Mouse (Mus musculus) embryonic facial prominence, embryonic 14.5 days (tissue): ENCODE results near the gene Serpinb5. TPM values are rescaled to one million over a fixed set of nuclear protein-coding genes. Genes with fewer than 3 reads are reported as not detected.

Source experiments
- ATAC-seq: fragments of 200-750 bp; cut with Nextera tagmentation; 2 replicates; pipeline ENCODE4 v1.8.0; 2017; ENCODE audit warnings: low read depth, moderate number of reproducible peaks, moderate TSS enrichment
- DNase-seq: peaks from one replicate; pipeline ENCODE4 v3.0.0-alpha.2; 2015; ENCODE audit warnings: low spot score
- H3K27ac ChIP-seq: fragments of 300-500 bp; sonication (generic); replicated peaks from 2 replicates; pipeline ENCODE4 v1.5.1; 2014; ENCODE audit warnings: low read depth, mild to moderate bottlenecking, low read length, moderate library complexity
- H3K27me3 ChIP-seq: fragments of 300-500 bp; sonication (generic); replicated peaks from 2 replicates; pipeline ENCODE4 v1.6.1; 2014; ENCODE audit warnings: low read length; ENCODE audit not compliant: control insufficient read depth, insufficient read depth
- H3K36me3 ChIP-seq: fragments of 300-500 bp; sonication (generic); 2 replicates; pipeline ENCODE4 v1.6.1; 2014; ENCODE audit warnings: low read length, mixed read lengths; ENCODE audit not compliant: control insufficient read depth, insufficient read depth
- H3K4me1 ChIP-seq: fragments of 300-500 bp; sonication (generic); 2 replicates; pipeline ENCODE4 v1.6.1; 2014; ENCODE audit warnings: antibody characterized with exemption, low read length; ENCODE audit not compliant: control insufficient read depth, insufficient read depth
- H3K4me2 ChIP-seq: fragments of 300-500 bp; sonication (generic); 2 replicates; pipeline ENCODE4 v1.6.1; 2014; ENCODE audit warnings: low read depth, mild to moderate bottlenecking, low read length, moderate library complexity, mixed read lengths
- H3K4me3 ChIP-seq: fragments of 300-500 bp; sonication (generic); 2 replicates; pipeline ENCODE4 v1.5.1; 2014; ENCODE audit warnings: low read depth, mild to moderate bottlenecking, low read length
- H3K9ac ChIP-seq: fragments of 300-500 bp; sonication (generic); 2 replicates; pipeline ENCODE4 v1.6.1; 2014; ENCODE audit warnings: low read depth, mild to moderate bottlenecking, low read length, moderate library complexity, mixed read lengths
- H3K9me3 ChIP-seq: fragments of 300-500 bp; sonication (generic); 2 replicates; pipeline ENCODE4 v1.6.1; 2016; ENCODE audit warnings: low read length; ENCODE audit not compliant: control insufficient read depth
- WGBS: fragments of 180-500 bp; shearing (Covaris S2); extraction: QIAGEN DNeasy Blood & Tissue Kit; methylation state at CpG from one replicate; pipeline ENCODE4 v1.1.7; 2014; 5-methylcytosine and 5-hydroxymethylcytosine counted together
- polyA plus RNA-seq: library from polyadenylated mRNA; unstranded; fragments of >200 nt; fragmentation: Nextera tagmentation; extraction: Ambion mirVana; gene quantifications from 2 replicates; pipeline ENCODE4 v1.2.1, GENCODE M21; 2014

Serpinb5 gene
- polyA plus RNA-seq: 21.5 and 33.9 TPM in 2 replicates

DNA sequence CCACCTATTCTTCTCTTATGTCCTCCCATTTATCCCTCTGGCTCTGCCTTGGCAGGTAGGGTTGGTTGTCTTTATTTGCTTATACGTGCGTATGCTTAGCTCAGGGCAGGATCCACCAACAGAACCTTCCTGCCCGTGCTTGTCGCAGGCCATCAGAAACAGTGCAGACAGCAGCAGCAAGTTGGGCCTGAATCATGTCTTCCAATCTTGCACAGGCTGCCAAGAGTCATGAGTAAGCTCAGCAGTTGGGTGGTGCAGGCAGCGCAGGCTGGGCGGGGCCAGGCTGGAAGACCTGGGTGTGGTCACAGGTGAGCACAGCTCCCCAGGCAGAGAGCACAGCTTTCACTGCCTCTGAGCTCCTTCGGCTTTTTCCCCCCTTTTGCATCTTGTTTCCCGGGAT lies at the start of gene Serpinb5:
TSS of gene Serpinb5 (plus strand) at position 327 of the 400 bp plus-strand sequence.
- Histone ChIP-seq H3K4me1 (no peaks in the 10 kb centered on the region), H3K4me3 (peak within 1 kb of the TSS; percentile 9), H3K9ac (no peak within 1 kb of the TSS), H3K4me2 (peak within 1 kb of the TSS; percentile 10; the same call in 1 of the 2 replicates), H3K9me3 (no peaks in the 10 kb centered on the region), H3K27ac (no peak within 1 kb of the TSS), H3K36me3 (no peaks in the 10 kb centered on the region), H3K27me3 (no peaks in the 10 kb centered on the region)
- DNase-seq: peak; percentile 86
- 59% methylated on average over 8 of the region's 8 CpGs for WGBS
- peak; percentile 91 for ATAC-seq

DNA sequence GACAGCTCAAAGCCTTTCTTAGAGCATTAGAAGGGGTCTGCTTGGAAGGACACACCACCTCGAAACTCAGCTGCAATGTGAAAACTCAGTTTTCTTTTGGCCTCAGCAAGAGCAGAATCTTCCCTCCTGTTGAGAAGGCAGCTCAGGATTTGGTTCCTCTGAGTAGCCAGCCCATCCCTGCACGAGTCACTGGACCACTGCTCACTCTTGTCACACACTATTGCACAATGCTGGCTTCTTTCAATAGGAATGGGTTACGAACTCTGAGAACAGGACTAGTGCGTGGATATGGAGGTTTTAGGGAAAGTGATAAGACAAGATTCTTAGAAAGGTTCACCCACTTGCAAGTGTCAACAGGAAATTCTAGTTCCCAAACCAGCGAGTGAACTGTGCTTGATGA lies 46.1 kb upstream of the Serpinb5 start:
- no peak overlapping the region for H3K4me2 ChIP-seq

DNA sequence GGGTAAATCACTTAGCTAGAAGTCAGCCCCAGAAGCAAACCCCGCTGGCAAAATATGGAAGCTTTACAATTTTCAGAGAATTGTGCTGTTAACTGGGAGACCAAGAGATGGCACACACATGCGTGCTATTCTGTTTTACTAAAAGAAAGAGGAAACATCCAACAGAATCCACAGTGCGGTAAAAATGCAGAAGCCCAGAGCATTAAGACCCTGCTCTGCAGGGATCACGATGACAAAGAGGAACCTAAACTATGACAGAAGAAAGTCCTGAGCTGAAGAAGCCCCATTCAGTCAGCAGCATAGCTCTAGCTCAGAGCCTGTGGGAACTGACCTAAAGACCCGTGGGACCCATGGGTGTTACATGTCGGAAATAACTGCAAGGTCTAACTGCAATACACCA lies 45.7 kb upstream of the Serpinb5 start:
- ATAC-seq (no peak), DNase-seq (no peak)
- 79% methylated on average over 6 of the region's 6 CpGs for WGBS
- H3K4me1 ChIP-seq: no peaks in the 10 kb centered on the region
- no peaks in the 10 kb centered on the region for H3K9me3 ChIP-seq
- H3K36me3 ChIP-seq: no peaks in the 10 kb centered on the region
- no peak overlapping the region for H3K4me3 ChIP-seq
- no peak overlapping the region for H3K9ac ChIP-seq
- no peak overlapping the region for H3K27ac ChIP-seq
- no peak overlapping the region for H3K4me2 ChIP-seq
- no peaks in the 10 kb centered on the region for H3K27me3 ChIP-seq

More for the DNA sequence above, 46.1 kb upstream of the Serpinb5 start:
- DNase-seq (no peak), ATAC-seq (no peak)
- 70% methylated on average over 5 of the region's 5 CpGs for WGBS
- Histone ChIP-seq H3K9me3 (no peaks in the 10 kb centered on the region), H3K9ac (no peak overlapping the region), H3K4me1 (no peaks in the 10 kb centered on the region), H3K27ac (no peak overlapping the region), H3K36me3 (no peaks in the 10 kb centered on the region), H3K27me3 (no peaks in the 10 kb centered on the region), H3K4me3 (no peak overlapping the region)

DNA sequence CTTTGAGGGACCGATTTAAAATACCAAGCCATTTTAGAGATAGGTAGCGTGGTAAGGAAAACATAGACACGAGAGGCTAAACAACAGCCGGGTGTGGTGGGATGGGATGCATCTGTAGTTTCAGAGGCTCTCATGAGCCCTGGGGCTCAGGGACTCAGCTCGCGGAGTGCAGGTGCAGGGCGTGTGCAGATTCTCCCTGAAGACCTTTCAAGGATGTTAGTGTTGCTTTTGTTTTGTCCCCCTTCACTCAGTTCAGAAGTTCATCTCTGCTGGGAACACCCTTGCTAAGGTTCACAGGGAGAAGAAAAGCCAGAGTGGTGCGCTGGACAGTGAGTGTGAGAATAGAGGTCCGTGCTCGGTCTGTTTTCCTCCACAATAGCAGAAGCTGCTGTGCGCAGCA lies 44.2 kb upstream of the Serpinb5 start:
- no peaks in the 10 kb centered on the region for H3K36me3 ChIP-seq
- H3K9me3 ChIP-seq: no peaks in the 10 kb centered on the region
- H3K4me2 ChIP-seq: no peak overlapping the region
- H3K4me3 ChIP-seq: no peak overlapping the region
- no peaks in the 10 kb centered on the region for H3K27me3 ChIP-seq
- H3K9ac ChIP-seq: no peak overlapping the region
- H3K27ac ChIP-seq: no peak overlapping the region
- no peaks in the 10 kb centered on the region for H3K4me1 ChIP-seq
- DNase-seq: no peak
- no peak for ATAC-seq
- WGBS: 73% methylated on average over 11 of the region's 11 CpGs

DNA sequence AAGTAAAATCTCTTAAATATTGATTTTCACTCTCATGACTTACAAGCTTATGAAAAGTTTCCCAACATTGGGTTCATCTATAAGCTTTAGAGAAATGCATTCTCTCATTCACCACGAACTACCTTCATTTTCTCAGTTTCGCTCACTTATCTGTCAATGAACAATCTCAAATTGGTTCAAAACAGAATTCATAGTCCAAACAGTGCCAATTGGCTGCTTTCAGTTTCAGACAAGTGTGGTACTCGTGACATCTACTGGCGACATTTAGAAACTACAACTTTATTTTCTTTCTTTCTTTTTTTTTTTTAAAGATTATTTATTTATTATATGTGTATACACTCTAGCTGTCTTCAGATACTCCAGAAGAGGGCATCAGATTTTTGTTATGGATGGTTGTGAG lies 42.6 kb upstream of the Serpinb5 start:
- Histone ChIP-seq H3K27me3 (no peaks in the 10 kb centered on the region), H3K9me3 (no peaks in the 10 kb centered on the region), H3K9ac (no peak overlapping the region), H3K4me1 (no peaks in the 10 kb centered on the region), H3K36me3 (no peaks in the 10 kb centered on the region), H3K4me3 (no peak overlapping the region), H3K4me2 (no peak overlapping the region), H3K27ac (no peak overlapping the region)
- ATAC-seq (no peak), DNase-seq (peak; percentile 60)
- WGBS: 17% methylated on average over 4 of the region's 4 CpGs

DNA sequence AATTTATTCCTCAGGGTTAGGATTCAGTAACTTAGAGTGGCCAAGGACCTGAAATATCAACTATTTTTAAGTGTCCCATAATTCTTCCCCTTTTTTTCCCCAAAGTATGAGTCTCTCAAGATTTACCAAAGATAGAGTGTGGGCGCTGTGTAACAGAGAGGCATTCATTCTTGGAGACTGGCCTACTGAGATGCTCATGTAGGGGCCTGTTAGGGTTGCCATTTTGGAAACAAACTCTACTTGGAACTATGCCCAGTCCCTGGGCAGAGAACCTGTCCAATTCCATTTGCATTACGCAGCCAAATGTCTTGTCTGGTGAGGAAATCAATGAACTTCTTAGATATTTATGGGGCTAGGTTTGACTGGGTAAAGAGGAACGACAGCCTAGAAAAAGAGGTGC lies 38.7 kb upstream of the Serpinb5 start:
- Histone ChIP-seq H3K4me3 (no peak overlapping the region), H3K9me3 (no peaks in the 10 kb centered on the region), H3K4me1 (no peaks in the 10 kb centered on the region), H3K27me3 (no peaks in the 10 kb centered on the region), H3K4me2 (no peak overlapping the region), H3K36me3 (no peaks in the 10 kb centered on the region), H3K27ac (no peak overlapping the region), H3K9ac (no peak overlapping the region)
- WGBS: 64% methylated on average over 3 of the region's 3 CpGs
- peak; percentile 50; the same call in 1 of the 2 replicates for ATAC-seq
- peak; percentile 69 for DNase-seq

DNA sequence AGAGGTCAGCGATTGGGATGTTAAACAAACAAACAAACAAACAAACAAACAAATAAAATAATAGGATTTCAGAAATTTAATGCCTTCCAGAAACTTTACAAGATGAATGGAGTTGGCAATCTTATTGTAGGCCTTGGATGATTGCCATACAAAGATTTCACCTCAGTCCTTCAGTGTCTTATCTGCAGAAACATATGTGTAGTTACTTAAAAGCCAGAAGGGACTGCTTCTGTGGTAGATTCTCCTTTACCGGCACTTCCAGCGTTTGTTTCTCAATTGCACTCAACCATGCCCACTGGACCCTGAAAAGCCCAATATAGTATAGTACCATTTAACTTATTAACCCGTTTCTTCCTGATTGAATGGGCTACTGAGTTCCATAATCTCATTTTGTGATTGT lies 32.2 kb upstream of the Serpinb5 start:
- Histone ChIP-seq H3K4me2 (no peak overlapping the region), H3K4me1 (no peaks in the 10 kb centered on the region), H3K27ac (no peak overlapping the region), H3K9ac (no peak overlapping the region), H3K36me3 (no peaks in the 10 kb centered on the region), H3K9me3 (no peaks in the 10 kb centered on the region), H3K27me3 (no peaks in the 10 kb centered on the region), H3K4me3 (no peak overlapping the region)
- ATAC-seq: no peak
- no peak for DNase-seq
- WGBS: 69% methylated on average over 4 of the region's 4 CpGs

DNA sequence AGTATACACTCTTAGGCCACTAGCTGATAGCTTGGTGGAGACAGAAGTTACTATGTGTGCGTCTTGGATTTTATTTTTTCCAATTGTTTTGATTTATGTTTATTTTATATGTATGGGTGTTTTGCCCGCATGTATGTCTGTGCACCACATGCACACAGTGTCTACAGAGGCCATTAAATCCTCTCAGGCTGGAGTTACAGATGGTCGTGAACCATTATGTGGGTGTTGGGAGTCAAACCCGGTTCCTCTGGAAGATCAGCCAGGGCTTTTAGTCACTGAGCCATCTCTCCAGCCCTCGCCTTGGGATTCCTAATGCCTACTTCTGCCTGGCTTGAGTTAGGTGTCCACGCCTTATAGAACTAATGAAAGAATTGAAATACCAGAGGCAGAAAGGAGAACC lies 4.6 kb downstream of the Serpinb5 start:
- H3K4me3 ChIP-seq: no peak overlapping the region
- no peaks in the 10 kb centered on the region for H3K9me3 ChIP-seq
- no peaks in the 10 kb centered on the region for H3K27me3 ChIP-seq
- H3K36me3 ChIP-seq: no peaks in the 10 kb centered on the region
- H3K27ac ChIP-seq: no peak overlapping the region
- H3K4me1 ChIP-seq: peaks cover 5% of the 10 kb centered on the region
- ATAC-seq (no peak), DNase-seq (no peak)
- H3K9ac ChIP-seq: no peak overlapping the region
- 80% methylated on average over 6 of the region's 6 CpGs for WGBS
- no peak overlapping the region for H3K4me2 ChIP-seq

DNA sequence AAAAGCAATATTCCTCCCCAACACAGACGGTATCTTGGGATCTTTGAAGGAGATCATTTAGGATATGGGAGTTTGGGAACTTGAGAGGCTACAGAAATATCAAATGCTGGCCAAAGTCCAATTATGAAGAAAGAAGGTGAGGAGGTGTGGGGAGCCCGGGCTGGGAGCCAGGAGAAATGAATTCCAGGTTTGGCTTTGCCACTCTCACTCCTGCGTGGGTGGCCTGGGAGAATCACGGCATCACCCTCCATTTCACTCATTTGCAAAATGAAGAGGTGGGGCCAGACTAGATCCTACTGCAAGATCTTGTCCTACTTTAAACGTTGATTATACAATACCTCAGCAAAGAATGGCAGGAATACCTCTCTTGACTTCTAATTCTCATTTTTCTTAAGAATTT lies 5.1 kb downstream of the Serpinb5 start:
- Histone ChIP-seq H3K9ac (no peak overlapping the region), H3K27me3 (no peaks in the 10 kb centered on the region), H3K27ac (no peak overlapping the region), H3K4me1 (peaks cover 5% of the 10 kb centered on the region), H3K4me2 (no peak overlapping the region), H3K36me3 (no peaks in the 10 kb centered on the region), H3K9me3 (no peaks in the 10 kb centered on the region), H3K4me3 (no peak overlapping the region)
- WGBS: 54% methylated on average over 5 of the region's 5 CpGs
- peak; percentile 51 for DNase-seq
- ATAC-seq: no peak
